Mouse (Mus musculus): Measurements from ENCODE around the gene Gm17124. TPM values are rescaled to one million over a fixed set of nuclear protein-coding genes. Genes with fewer than 3 reads are reported as not detected.
"Not testable (repeated sequence)": the region's sequence is repeated elsewhere in the genome, so short reads cannot be mapped to it uniquely, and the experiment has no call there.

Gm17124 gene
- not detected in 2 replicates for polyA plus RNA-seq (2014; fragmentation: Nextera tagmentation; extraction: Ambion mirVana)

GRCm38 (mm10) chr14:42599782-42600181 is at the start of gene Gm17124:
TSS of gene Gm17124 (minus strand) at chr14:42599882.
- not testable (repeated sequence) for ATAC-seq (ENCODE audit: low FRiP score, low TSS enrichment)

GRCm38 (mm10) chr14:42641817-42642216 is 42.1 kb upstream of the Gm17124 start, which contains the start of gene Gm3633:
TSS of gene Gm3633 (minus strand) at chr14:42641917.
- ATAC-seq (ENCODE audit: low FRiP score, low TSS enrichment); H3K36me3 ChIP-seq (ENCODE audit: control insufficient read depth, insufficient read depth, low read length): not testable (repeated sequence)
- WGBS: no CpG with 5 or more reads among the region's 2 CpGs

More at GRCm38 (mm10) chr14:42599782-42600181, at the start of gene Gm17124:
- not testable (repeated sequence) for H3K36me3 ChIP-seq (ENCODE audit: control insufficient read depth, insufficient read depth, low read length); H3K4me1 ChIP-seq (ENCODE audit: control insufficient read depth, insufficient read depth, low read length); H3K9ac ChIP-seq (replicated peaks; ENCODE audit: low read length); H3K27me3 ChIP-seq (ENCODE audit: control insufficient read depth, insufficient read depth, low read length); H3K9me3 ChIP-seq (ENCODE audit: control insufficient read depth, low read length); DNase-seq; H3K4me2 ChIP-seq (ENCODE audit: low read length); H3K27ac ChIP-seq (replicated peaks; ENCODE audit: low read depth, low read length); H3K4me3 ChIP-seq (replicated peaks; ENCODE audit: low read depth, low read length)
- WGBS: no CpG with 5 or more reads among the region's 3 CpGs

More at GRCm38 (mm10) chr14:42641817-42642216, 42.1 kb upstream of the Gm17124 start, which contains the start of gene Gm3633:
- not testable (repeated sequence) for H3K9ac ChIP-seq (replicated peaks; ENCODE audit: low read length); DNase-seq; H3K4me1 ChIP-seq (ENCODE audit: control insufficient read depth, insufficient read depth, low read length); H3K9me3 ChIP-seq (ENCODE audit: control insufficient read depth, low read length); H3K27me3 ChIP-seq (ENCODE audit: control insufficient read depth, insufficient read depth, low read length); H3K4me2 ChIP-seq (ENCODE audit: low read length); H3K4me3 ChIP-seq (replicated peaks; ENCODE audit: low read depth, low read length); H3K27ac ChIP-seq (replicated peaks; ENCODE audit: low read depth, low read length)

Small RNAs within 50 kb of the gene (microRNA-seq; reads per million reads assigned to microRNA genes)
- gene Gm23620 (not detected), gene Gm25228 (not detected)

Other genes starting within 250 kb of the Gm17124 start
- gene Gm8005, start 160.2 kb downstream of the Gm17124 start, polyA plus RNA-seq (2014; fragmentation: Nextera tagmentation; extraction: Ambion mirVana): not detected in 2 replicates
- not detected in 2 replicates for gene Gm8011, start 136.0 kb downstream of the Gm17124 start, polyA plus RNA-seq (2014; fragmentation: Nextera tagmentation; extraction: Ambion mirVana)
- not detected in 2 replicates for gene Gm8020, start 97.5 kb downstream of the Gm17124 start, polyA plus RNA-seq (2014; fragmentation: Nextera tagmentation; extraction: Ambion mirVana)
- not detected in 2 replicates for gene Gm8024, start 75.6 kb downstream of the Gm17124 start, polyA plus RNA-seq (2014; fragmentation: Nextera tagmentation; extraction: Ambion mirVana)
- gene Gm3633, start 42.0 kb upstream of the Gm17124 start, polyA plus RNA-seq (2014; fragmentation: Nextera tagmentation; extraction: Ambion mirVana): not detected in 2 replicates
- not detected in 2 replicates for gene Gm10378, start 56.1 kb upstream of the Gm17124 start, polyA plus RNA-seq (2014; fragmentation: Nextera tagmentation; extraction: Ambion mirVana)
- gene Gm3015, start 168.9 kb upstream of the Gm17124 start, polyA plus RNA-seq (2014; fragmentation: Nextera tagmentation; extraction: Ambion mirVana): not detected in 2 replicates
- gene Gm10377, start 198.1 kb upstream of the Gm17124 start, polyA plus RNA-seq (2014; fragmentation: Nextera tagmentation; extraction: Ambion mirVana): not detected in 2 replicates